Mouse (Mus musculus): ENCODE results near the gene Zdhhc20.

DNA sequence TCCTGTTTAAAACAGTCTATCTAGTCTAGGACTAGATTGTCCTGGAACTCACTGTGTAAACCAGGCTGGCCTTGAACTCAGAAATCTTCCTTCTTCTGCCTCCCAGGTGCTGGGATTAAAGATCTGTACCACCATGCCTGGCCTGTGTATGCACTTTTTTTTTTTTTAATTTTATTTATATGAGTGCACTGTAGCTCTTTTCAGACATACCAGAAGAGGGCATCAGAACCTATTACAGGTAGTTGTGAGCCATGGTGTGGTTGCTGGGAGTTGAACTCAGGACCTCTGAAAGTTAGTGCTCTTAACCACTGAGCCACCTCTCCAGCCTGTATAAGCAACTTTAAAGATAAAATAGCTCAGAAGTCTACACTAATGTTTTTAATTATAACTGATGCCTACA is 9.0 kb downstream of the Zdhhc20 start:
- TF ChIP-seq CTCF (IDR thresholded peaks at IDR 0.05; ENCODE audit: low read depth) (0 out of 2 replicates have a peak, but pooled peaks have one; percentile 13), EP300 (IDR thresholded peaks at IDR 0.05; ENCODE audit: low read depth) (no peak)

Measured in liver, postnatal 0 days (tissue).